Mouse (Mus musculus): ENCODE data around the gene Trim26. TPM values are rescaled to one million over a fixed set of nuclear protein-coding genes. Genes with fewer than 3 reads are reported as not detected.

Gene Trim26
- polyA plus RNA-seq, 1 experiment from 2014 or later: 40.0 TPM

- Histone ChIP-seq H3K9ac (ENCODE audit: low read length) (no peak overlapping the region), H3K36me3 (ENCODE audit: control insufficient read depth, insufficient read depth, low read length) (peaks cover 69% of the 10 kb centered on the region), H3K4me1 (replicated peaks; ENCODE audit: control insufficient read depth, insufficient read depth, low read length) (no peaks in the 10 kb centered on the region), H3K27me3 (replicated peaks; ENCODE audit: control insufficient read depth, insufficient read depth, low read length) (no peaks in the 10 kb centered on the region), H3K27ac (ENCODE audit: low read depth) (no peak overlapping the region), H3K9me3 (ENCODE audit: control insufficient read depth, low read length) (no peaks in the 10 kb centered on the region), H3K4me2 (ENCODE audit: low read length) (no peak overlapping the region), H3K4me3 (ENCODE audit: low read depth, low read length) (no peak overlapping the region)
- 96% methylated on average over 3 of the region's 3 CpGs for WGBS
- ATAC-seq (replicated peaks; ENCODE audit: low FRiP score, low TSS enrichment, low read depth) (no peak), DNase-seq (ENCODE audit: low spot score) (no peak)
These were observed 21.2 kb downstream of the Trim26 start for GRCm38 (mm10) chr17:36858181-36858580.

GRCm38 (mm10) chr17:36861680-36862079, 24.7 kb downstream of the Trim26 start:
- no peaks in the 10 kb centered on the region for H3K9me3 ChIP-seq (ENCODE audit: control insufficient read depth, low read length)
- H3K36me3 ChIP-seq (ENCODE audit: control insufficient read depth, insufficient read depth, low read length): peaks cover 36% of the 10 kb centered on the region
- H3K4me3 ChIP-seq (ENCODE audit: low read depth, low read length): no peak overlapping the region
- ATAC-seq (replicated peaks; ENCODE audit: low FRiP score, low TSS enrichment, low read depth) (no peak), DNase-seq (ENCODE audit: low spot score) (no peak)
- H3K27ac ChIP-seq (ENCODE audit: low read depth): no peak overlapping the region
- no peak overlapping the region for H3K4me2 ChIP-seq (ENCODE audit: low read length)
- H3K27me3 ChIP-seq (replicated peaks; ENCODE audit: control insufficient read depth, insufficient read depth, low read length): peaks cover 9% of the 10 kb centered on the region
- 0 out of 2 replicates have a peak, but pooled peaks cover 1% of the 10 kb centered on the region for H3K4me1 ChIP-seq (replicated peaks; ENCODE audit: control insufficient read depth, insufficient read depth, low read length)
- WGBS: 47% methylated on average over 2 of the region's 2 CpGs
- no peak overlapping the region for H3K9ac ChIP-seq (ENCODE audit: low read length)

GRCm38 (mm10) chr17:36866719-36867527, 30.0 kb downstream of the Trim26 start, which contains the start of gene Trim15:
Trim15 (minus strand) TSS chr17:36867210.
- Histone ChIP-seq H3K27ac (ENCODE audit: low read depth) (no peak within 1 kb of the TSS), H3K4me2 (ENCODE audit: low read length) (peak within 1 kb of the TSS; percentile 49), H3K36me3 (ENCODE audit: control insufficient read depth, insufficient read depth, low read length) (no peaks in the 10 kb centered on the region), H3K27me3 (replicated peaks; ENCODE audit: control insufficient read depth, insufficient read depth, low read length) (peaks cover 17% of the 10 kb centered on the region), H3K9ac (ENCODE audit: low read length) (no peak within 1 kb of the TSS; the same call in 1 of the 2 replicates), H3K4me1 (replicated peaks; ENCODE audit: control insufficient read depth, insufficient read depth, low read length) (0 out of 2 replicates have a peak, but pooled peaks cover 5% of the 10 kb centered on the region), H3K4me3 (ENCODE audit: low read depth, low read length) (no peak within 1 kb of the TSS), H3K9me3 (ENCODE audit: control insufficient read depth, low read length) (no peaks in the 10 kb centered on the region)
- ATAC-seq (replicated peaks; ENCODE audit: low FRiP score, low TSS enrichment, low read depth) (peak; percentile 89), DNase-seq (ENCODE audit: low spot score) (peak; percentile 65)
- WGBS: 11% methylated on average over 29 of the region's 29 CpGs

- Histone ChIP-seq H3K9ac (ENCODE audit: low read length) (no peak overlapping the region), H3K27ac (ENCODE audit: low read depth) (no peak overlapping the region), H3K36me3 (ENCODE audit: control insufficient read depth, insufficient read depth, low read length) (no peaks in the 10 kb centered on the region), H3K4me3 (ENCODE audit: low read depth, low read length) (no peak overlapping the region), H3K4me2 (ENCODE audit: low read length) (no peak overlapping the region), H3K4me1 (replicated peaks; ENCODE audit: control insufficient read depth, insufficient read depth, low read length) (0 out of 2 replicates have a peak, but pooled peaks cover 5% of the 10 kb centered on the region), H3K27me3 (replicated peaks; ENCODE audit: control insufficient read depth, insufficient read depth, low read length) (peaks cover 17% of the 10 kb centered on the region), H3K9me3 (ENCODE audit: control insufficient read depth, low read length) (no peaks in the 10 kb centered on the region)
- 78% methylated on average over 2 of the region's 2 CpGs for WGBS
- DNase-seq (ENCODE audit: low spot score) (no peak), ATAC-seq (replicated peaks; ENCODE audit: low FRiP score, low TSS enrichment, low read depth) (no peak)
These were observed 31.9 kb downstream of the Trim26 start for GRCm38 (mm10) chr17:36868836-36869235.

GRCm38 (mm10) chr17:36869284-36869954, 32.5 kb downstream of the Trim26 start, which contains the start of gene Trim10:
Trim10 (plus strand) TSS chr17:36869574.
- Histone ChIP-seq H3K4me2 (ENCODE audit: low read length) (no peak within 1 kb of the TSS), H3K4me1 (replicated peaks; ENCODE audit: control insufficient read depth, insufficient read depth, low read length) (0 out of 2 replicates have a peak, but pooled peaks cover 5% of the 10 kb centered on the region), H3K9me3 (ENCODE audit: control insufficient read depth, low read length) (no peaks in the 10 kb centered on the region), H3K27ac (ENCODE audit: low read depth) (no peak within 1 kb of the TSS), H3K27me3 (replicated peaks; ENCODE audit: control insufficient read depth, insufficient read depth, low read length) (peaks cover 17% of the 10 kb centered on the region), H3K9ac (ENCODE audit: low read length) (no peak within 1 kb of the TSS), H3K36me3 (ENCODE audit: control insufficient read depth, insufficient read depth, low read length) (no peaks in the 10 kb centered on the region), H3K4me3 (ENCODE audit: low read depth, low read length) (no peak within 1 kb of the TSS)
- WGBS: 78% methylated on average over 4 of the region's 4 CpGs
- DNase-seq (ENCODE audit: low spot score) (no peak), ATAC-seq (replicated peaks; ENCODE audit: low FRiP score, low TSS enrichment, low read depth) (no peak)

- ATAC-seq (replicated peaks; ENCODE audit: low FRiP score, low TSS enrichment, low read depth) (no peak), DNase-seq (ENCODE audit: low spot score) (no peak)
- H3K27ac ChIP-seq (ENCODE audit: low read depth): no peak overlapping the region
- H3K9ac ChIP-seq (ENCODE audit: low read length): no peak overlapping the region
- no peak overlapping the region for H3K4me2 ChIP-seq (ENCODE audit: low read length)
- H3K4me1 ChIP-seq (replicated peaks; ENCODE audit: control insufficient read depth, insufficient read depth, low read length): 0 out of 2 replicates have a peak, but pooled peaks cover 5% of the 10 kb centered on the region
- no peak overlapping the region for H3K4me3 ChIP-seq (ENCODE audit: low read depth, low read length)
- H3K9me3 ChIP-seq (ENCODE audit: control insufficient read depth, low read length): no peaks in the 10 kb centered on the region
- H3K27me3 ChIP-seq (replicated peaks; ENCODE audit: control insufficient read depth, insufficient read depth, low read length): peaks cover 17% of the 10 kb centered on the region
- 72% methylated on average over 25 of the region's 25 CpGs for WGBS
- no peaks in the 10 kb centered on the region for H3K36me3 ChIP-seq (ENCODE audit: control insufficient read depth, insufficient read depth, low read length)
These were observed 33.2 kb downstream of the Trim26 start for GRCm38 (mm10) chr17:36869955-36870810.

GRCm38 (mm10) chr17:36874636-36875035, 37.7 kb downstream of the Trim26 start:
- ATAC-seq (replicated peaks; ENCODE audit: low FRiP score, low TSS enrichment, low read depth) (no peak), DNase-seq (ENCODE audit: low spot score) (no peak)
- H3K27me3 ChIP-seq (replicated peaks; ENCODE audit: control insufficient read depth, insufficient read depth, low read length): no peaks in the 10 kb centered on the region
- H3K9ac ChIP-seq (ENCODE audit: low read length): no peak overlapping the region
- WGBS: 42% methylated on average over 4 of the region's 4 CpGs
- no peak overlapping the region for H3K4me2 ChIP-seq (ENCODE audit: low read length)
- H3K4me1 ChIP-seq (replicated peaks; ENCODE audit: control insufficient read depth, insufficient read depth, low read length): no peaks in the 10 kb centered on the region
- H3K36me3 ChIP-seq (ENCODE audit: control insufficient read depth, insufficient read depth, low read length): no peaks in the 10 kb centered on the region
- H3K9me3 ChIP-seq (ENCODE audit: control insufficient read depth, low read length): no peaks in the 10 kb centered on the region
- H3K27ac ChIP-seq (ENCODE audit: low read depth): no peak overlapping the region
- no peak overlapping the region for H3K4me3 ChIP-seq (ENCODE audit: low read depth, low read length)

GRCm38 (mm10) chr17:36883350-36883749, 46.4 kb downstream of the Trim26 start:
- 60% methylated on average over 2 of the region's 2 CpGs for WGBS
- ATAC-seq (replicated peaks; ENCODE audit: low FRiP score, low TSS enrichment, low read depth) (no peak), DNase-seq (ENCODE audit: low spot score) (no peak)
- H3K4me3 ChIP-seq (ENCODE audit: low read depth, low read length): no peak overlapping the region
- no peak overlapping the region for H3K27ac ChIP-seq (ENCODE audit: low read depth)
- H3K36me3 ChIP-seq (ENCODE audit: control insufficient read depth, insufficient read depth, low read length): no peaks in the 10 kb centered on the region
- no peak overlapping the region for H3K4me2 ChIP-seq (ENCODE audit: low read length)
- no peak overlapping the region for H3K9ac ChIP-seq (ENCODE audit: low read length)
- H3K4me1 ChIP-seq (replicated peaks; ENCODE audit: control insufficient read depth, insufficient read depth, low read length): no peaks in the 10 kb centered on the region
- no peaks in the 10 kb centered on the region for H3K9me3 ChIP-seq (ENCODE audit: control insufficient read depth, low read length)
- no peaks in the 10 kb centered on the region for H3K27me3 ChIP-seq (replicated peaks; ENCODE audit: control insufficient read depth, insufficient read depth, low read length)
